Mouse (Mus musculus) embryonic fibroblast, embryonic 13.5 days (primary cell): ENCODE data around the gene Tspan18.

Source experiments
- CTCF ChIP-seq: IDR thresholded peaks from 2 replicates; pipeline ENCODE4 v1.5.1; 2011; ENCODE audit warnings: mild to moderate bottlenecking, control low read depth, low read length, moderate library complexity, borderline replicate concordance; ENCODE audit not compliant: insufficient read depth
- POLR2A ChIP-seq: IDR thresholded peaks from 2 replicates; pipeline ENCODE4 v1.6.1; 2011; ENCODE audit warnings: low read depth, mild to moderate bottlenecking, control low read depth, low read length, moderate library complexity

DNA sequence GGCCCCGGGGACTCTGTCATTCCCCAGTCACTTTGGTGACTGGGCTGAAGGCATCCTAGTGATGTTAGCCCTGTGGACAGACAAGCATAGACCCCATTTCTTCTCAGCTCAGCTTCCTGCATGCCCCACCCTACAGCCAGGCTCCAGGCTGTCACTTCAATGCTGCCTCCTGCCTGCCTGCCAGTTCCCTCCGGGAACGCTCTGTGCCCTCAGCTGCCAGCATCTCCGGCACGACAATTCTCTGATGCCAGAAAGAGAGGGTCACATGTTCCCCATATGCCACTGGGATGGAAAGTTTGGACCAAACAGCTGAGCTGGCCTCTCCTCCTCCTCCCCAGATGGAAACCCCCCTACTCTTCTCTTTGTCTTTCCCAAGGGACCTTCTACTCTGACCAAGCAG is 49.5 kb upstream of the Tspan18 start:
- TF ChIP-seq CTCF (no peak), POLR2A (no peak)
